Mouse (Mus musculus): Measurements from ENCODE around the gene AC140267.1. TPM values are rescaled to one million over a fixed set of nuclear protein-coding genes. Genes with fewer than 3 reads are reported as not detected.
A peak's percentile ranks its signal among the peaks of the same experiment; 100 is the strongest.

AC140267.1 gene
- polyA plus RNA-seq, 1 experiment from 2014 or later, result not detected

DNA sequence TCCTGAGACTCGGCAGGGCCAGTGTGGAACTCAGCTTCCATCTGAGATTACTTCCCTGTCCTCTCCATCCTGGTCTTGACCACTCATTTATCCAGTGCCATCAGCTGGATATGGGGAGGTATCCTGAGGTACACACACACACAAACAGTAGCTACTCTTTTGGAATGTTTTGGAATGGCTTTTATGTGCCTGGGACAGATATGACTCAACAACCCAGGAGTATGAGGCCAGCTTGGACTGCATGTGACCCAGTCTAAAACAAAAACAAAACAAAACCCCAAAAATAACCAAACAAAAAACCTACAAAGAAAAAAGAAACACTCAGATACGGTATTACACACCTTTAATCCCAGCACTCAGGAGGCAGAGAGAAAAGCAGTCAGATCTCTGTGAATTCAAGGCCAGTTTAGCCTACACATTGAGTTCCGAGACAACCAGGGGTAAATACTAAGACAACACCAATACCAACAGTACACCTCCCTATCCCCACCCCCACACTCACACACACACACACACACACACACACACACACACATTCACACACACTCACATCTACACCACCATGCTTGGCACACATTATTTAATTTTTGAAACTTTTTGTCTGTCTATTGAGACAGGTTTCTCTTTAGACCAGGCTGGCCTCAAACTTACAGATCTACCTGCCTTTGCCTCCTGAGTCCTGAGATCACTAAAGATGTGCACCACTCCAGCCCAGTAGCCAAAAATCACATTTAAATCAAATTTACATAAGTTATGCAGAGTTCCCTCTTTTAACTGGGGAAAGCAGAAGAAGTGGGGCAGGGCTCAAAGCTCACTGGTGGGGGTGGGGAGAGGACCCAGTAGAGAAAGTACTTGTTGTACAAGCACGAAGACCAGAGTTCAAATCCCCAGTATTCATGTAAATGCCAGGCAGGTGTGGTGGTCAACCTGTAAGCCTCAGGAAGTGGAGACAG, 15.7 kb upstream of the AC140267.1 start:
- Histone ChIP-seq H3K36me3 (ENCODE audit: control insufficient read depth, insufficient read depth, low read length) (no peaks in the 10 kb centered on the region), H3K4me1 (ENCODE audit: control insufficient read depth, insufficient read depth, low read length) (peaks cover 2% of the 10 kb centered on the region; the same call in 1 of the 2 replicates), H3K4me2 (ENCODE audit: low read depth, severe bottlenecking) (no peak overlapping the region), H3K9ac (ENCODE audit: low read length) (no peak overlapping the region), H3K27ac (replicated peaks; ENCODE audit: low read depth, low read length) (no peak overlapping the region), H3K27me3 (ENCODE audit: control insufficient read depth, insufficient read depth, low read length) (no peaks in the 10 kb centered on the region), H3K4me3 (ENCODE audit: low read depth, low read length) (no peak overlapping the region), H3K9me3 (ENCODE audit: control insufficient read depth, low read length) (no peaks in the 10 kb centered on the region)
- no peak for DNase-seq (ENCODE audit: low spot score)
- no peak for ATAC-seq (ENCODE audit: insufficient number of reproducible peaks, low FRiP score, low TSS enrichment, low read depth)
- WGBS, result 78% methylated on average over 4 of the region's 4 CpGs

- Histone ChIP-seq H3K36me3 (ENCODE audit: control insufficient read depth, insufficient read depth, low read length) (no peaks in the 10 kb centered on the region), H3K27ac (replicated peaks; ENCODE audit: low read depth, low read length) (no peak overlapping the region), H3K4me3 (ENCODE audit: low read depth, low read length) (no peak overlapping the region), H3K9ac (ENCODE audit: low read length) (no peak overlapping the region), H3K4me2 (ENCODE audit: low read depth, severe bottlenecking) (no peak overlapping the region), H3K27me3 (ENCODE audit: control insufficient read depth, insufficient read depth, low read length) (no peaks in the 10 kb centered on the region), H3K9me3 (ENCODE audit: control insufficient read depth, low read length) (no peaks in the 10 kb centered on the region), H3K4me1 (ENCODE audit: control insufficient read depth, insufficient read depth, low read length) (no peaks in the 10 kb centered on the region)
- ATAC-seq (ENCODE audit: insufficient number of reproducible peaks, low FRiP score, low TSS enrichment, low read depth) (no peak), DNase-seq (ENCODE audit: low spot score) (no peak)
- 69% methylated on average over 8 of the region's 8 CpGs for WGBS
Measured at GRCm38 (mm10) chr15:80221031-80221430, 14.6 kb upstream of the AC140267.1 start.

GRCm38 (mm10) chr15:80223751-80224150, 11.9 kb upstream of the AC140267.1 start:
- no peaks in the 10 kb centered on the region for H3K27me3 ChIP-seq (ENCODE audit: control insufficient read depth, insufficient read depth, low read length)
- WGBS, result 89% methylated on average over 7 of the region's 7 CpGs
- DNase-seq (ENCODE audit: low spot score) (no peak), ATAC-seq (ENCODE audit: insufficient number of reproducible peaks, low FRiP score, low TSS enrichment, low read depth) (no peak)
- H3K4me2 ChIP-seq (ENCODE audit: low read depth, severe bottlenecking), result no peak overlapping the region
- H3K9ac ChIP-seq (ENCODE audit: low read length), result no peak overlapping the region
- H3K9me3 ChIP-seq (ENCODE audit: control insufficient read depth, low read length), result no peaks in the 10 kb centered on the region
- no peak overlapping the region for H3K4me3 ChIP-seq (ENCODE audit: low read depth, low read length)
- no peaks in the 10 kb centered on the region for H3K36me3 ChIP-seq (ENCODE audit: control insufficient read depth, insufficient read depth, low read length)
- no peaks in the 10 kb centered on the region; the same call in 1 of the 2 replicates for H3K4me1 ChIP-seq (ENCODE audit: control insufficient read depth, insufficient read depth, low read length)
- H3K27ac ChIP-seq (replicated peaks; ENCODE audit: low read depth, low read length), result no peak overlapping the region

GRCm38 (mm10) chr15:80225208-80225607, 10.4 kb upstream of the AC140267.1 start:
- WGBS, result 31% methylated on average over 9 of the region's 9 CpGs
- Histone ChIP-seq H3K27me3 (ENCODE audit: control insufficient read depth, insufficient read depth, low read length) (no peaks in the 10 kb centered on the region), H3K36me3 (ENCODE audit: control insufficient read depth, insufficient read depth, low read length) (no peaks in the 10 kb centered on the region), H3K9me3 (ENCODE audit: control insufficient read depth, low read length) (no peaks in the 10 kb centered on the region), H3K4me1 (ENCODE audit: control insufficient read depth, insufficient read depth, low read length) (no peaks in the 10 kb centered on the region; the same call in 1 of the 2 replicates), H3K27ac (replicated peaks; ENCODE audit: low read depth, low read length) (no peak overlapping the region), H3K4me3 (ENCODE audit: low read depth, low read length) (no peak overlapping the region), H3K9ac (ENCODE audit: low read length) (no peak overlapping the region), H3K4me2 (ENCODE audit: low read depth, severe bottlenecking) (no peak overlapping the region)
- ATAC-seq (ENCODE audit: insufficient number of reproducible peaks, low FRiP score, low TSS enrichment, low read depth), result no peak
- peak; percentile 88 for DNase-seq (ENCODE audit: low spot score)

DNA sequence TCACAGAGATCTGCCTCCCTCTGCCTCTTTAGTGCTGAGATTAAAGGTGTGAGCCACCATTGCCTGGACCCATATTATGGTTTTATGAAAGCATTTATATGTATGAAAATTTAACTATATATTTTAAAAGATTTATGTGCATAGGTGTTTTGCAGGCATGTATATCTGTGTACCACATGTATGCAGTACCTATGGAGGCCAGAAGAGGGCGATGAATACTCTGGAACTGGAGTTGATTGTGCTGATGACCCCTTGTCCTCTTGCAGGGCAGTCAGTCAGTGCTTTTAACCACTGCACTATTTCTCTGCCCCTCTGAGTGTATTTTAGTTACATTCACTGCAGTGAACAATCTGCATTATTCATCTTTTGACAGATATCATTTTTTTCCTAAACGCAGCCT, 9.8 kb upstream of the AC140267.1 start:
- no peaks in the 10 kb centered on the region for H3K36me3 ChIP-seq (ENCODE audit: control insufficient read depth, insufficient read depth, low read length)
- WGBS, result 44% methylated on average over 2 of the region's 2 CpGs
- no peak overlapping the region for H3K9ac ChIP-seq (ENCODE audit: low read length)
- peak; percentile 79 for DNase-seq (ENCODE audit: low spot score)
- H3K4me1 ChIP-seq (ENCODE audit: control insufficient read depth, insufficient read depth, low read length), result no peaks in the 10 kb centered on the region; the same call in 1 of the 2 replicates
- ATAC-seq (ENCODE audit: insufficient number of reproducible peaks, low FRiP score, low TSS enrichment, low read depth), result no peak
- H3K27me3 ChIP-seq (ENCODE audit: control insufficient read depth, insufficient read depth, low read length), result no peaks in the 10 kb centered on the region
- no peak overlapping the region for H3K4me2 ChIP-seq (ENCODE audit: low read depth, severe bottlenecking)
- no peak overlapping the region for H3K4me3 ChIP-seq (ENCODE audit: low read depth, low read length)
- H3K9me3 ChIP-seq (ENCODE audit: control insufficient read depth, low read length), result no peaks in the 10 kb centered on the region
- no peak overlapping the region for H3K27ac ChIP-seq (replicated peaks; ENCODE audit: low read depth, low read length)

DNA sequence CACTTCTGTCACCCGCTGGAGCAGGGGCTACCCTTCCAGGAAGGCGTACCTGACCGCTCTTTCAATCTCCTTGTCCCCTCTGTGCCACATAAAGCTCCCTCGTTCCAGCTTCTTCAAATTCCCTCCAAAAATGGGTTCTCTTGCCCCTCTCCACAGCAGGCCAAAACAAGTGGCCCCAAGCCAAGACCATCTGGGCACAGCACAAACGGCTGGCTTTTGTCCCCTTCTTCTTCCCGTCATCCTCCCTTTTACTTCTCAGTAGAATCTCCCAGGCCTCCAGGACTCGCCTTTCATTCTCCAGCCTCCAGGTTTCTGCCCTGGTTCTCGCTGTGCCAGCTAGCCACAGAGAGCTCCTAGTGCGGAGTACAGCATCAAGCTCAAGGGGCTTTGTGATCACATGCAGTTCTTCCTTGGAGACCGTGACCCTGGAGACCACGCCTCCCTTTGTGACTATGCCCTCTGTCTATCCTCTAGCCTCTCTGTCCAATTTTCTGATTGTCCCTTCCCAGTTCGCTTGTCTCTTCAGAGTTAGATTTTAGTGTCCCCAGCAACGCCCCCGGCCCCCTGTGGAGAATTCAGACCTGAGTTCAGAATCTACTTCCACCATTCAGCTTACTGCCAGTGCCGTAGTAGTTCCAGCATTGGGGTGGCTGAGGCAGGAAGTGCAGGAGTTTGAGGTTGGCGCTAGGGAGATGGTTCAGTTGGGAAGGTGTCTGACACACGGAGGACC, 7.4 kb upstream of the AC140267.1 start:
- no peaks in the 10 kb centered on the region for H3K9me3 ChIP-seq (ENCODE audit: control insufficient read depth, low read length)
- no peak overlapping the region for H3K4me2 ChIP-seq (ENCODE audit: low read depth, severe bottlenecking)
- no peak overlapping the region for H3K9ac ChIP-seq (ENCODE audit: low read length)
- ATAC-seq (ENCODE audit: insufficient number of reproducible peaks, low FRiP score, low TSS enrichment, low read depth) (no peak), DNase-seq (ENCODE audit: low spot score) (no peak)
- H3K36me3 ChIP-seq (ENCODE audit: control insufficient read depth, insufficient read depth, low read length), result no peaks in the 10 kb centered on the region
- 77% methylated on average over 17 of the region's 17 CpGs for WGBS
- H3K27ac ChIP-seq (replicated peaks; ENCODE audit: low read depth, low read length), result no peak overlapping the region
- H3K4me1 ChIP-seq (ENCODE audit: control insufficient read depth, insufficient read depth, low read length), result no peaks in the 10 kb centered on the region; the same call in 1 of the 2 replicates
- no peaks in the 10 kb centered on the region for H3K27me3 ChIP-seq (ENCODE audit: control insufficient read depth, insufficient read depth, low read length)
- no peak overlapping the region for H3K4me3 ChIP-seq (ENCODE audit: low read depth, low read length)

DNA sequence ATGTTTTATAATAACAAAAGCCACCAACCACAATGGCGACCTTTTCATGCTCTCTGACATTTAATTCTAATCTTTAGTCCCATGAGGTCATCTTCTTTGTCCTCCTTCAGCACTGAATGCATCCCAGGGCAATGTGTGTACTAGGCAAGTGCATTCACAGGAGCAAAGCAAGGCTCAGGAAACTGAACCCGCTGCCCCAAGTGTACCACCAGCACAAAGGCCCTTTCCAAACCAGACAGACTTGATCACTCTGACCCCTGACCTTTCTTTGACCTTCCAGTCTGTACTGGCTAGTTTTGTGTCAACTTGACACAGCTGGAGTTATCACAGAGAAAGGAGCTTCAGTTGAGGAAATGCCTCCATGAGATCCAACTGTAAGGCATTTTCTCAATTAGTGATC, 3.3 kb upstream of the AC140267.1 start:
- H3K9ac ChIP-seq (ENCODE audit: low read length), result no peak overlapping the region
- peaks cover 3% of the 10 kb centered on the region for H3K4me1 ChIP-seq (ENCODE audit: control insufficient read depth, insufficient read depth, low read length)
- ATAC-seq (ENCODE audit: insufficient number of reproducible peaks, low FRiP score, low TSS enrichment, low read depth) (no peak), DNase-seq (ENCODE audit: low spot score) (no peak)
- no peaks in the 10 kb centered on the region for H3K9me3 ChIP-seq (ENCODE audit: control insufficient read depth, low read length)
- no peak overlapping the region for H3K4me2 ChIP-seq (ENCODE audit: low read depth, severe bottlenecking)
- H3K4me3 ChIP-seq (ENCODE audit: low read depth, low read length), result no peak overlapping the region
- H3K36me3 ChIP-seq (ENCODE audit: control insufficient read depth, insufficient read depth, low read length), result peaks cover 5% of the 10 kb centered on the region; the same call in 1 of the 2 replicates
- H3K27me3 ChIP-seq (ENCODE audit: control insufficient read depth, insufficient read depth, low read length), result no peaks in the 10 kb centered on the region
- WGBS, result 74% methylated on average over 2 of the region's 2 CpGs
- no peak overlapping the region for H3K27ac ChIP-seq (replicated peaks; ENCODE audit: low read depth, low read length)

- H3K9me3 ChIP-seq (ENCODE audit: control insufficient read depth, low read length), result no peaks in the 10 kb centered on the region
- peak overlapping the region; percentile 41; the same call in 1 of the 2 replicates for H3K4me2 ChIP-seq (ENCODE audit: low read depth, severe bottlenecking)
- DNase-seq (ENCODE audit: low spot score) (no peak), ATAC-seq (ENCODE audit: insufficient number of reproducible peaks, low FRiP score, low TSS enrichment, low read depth) (no peak)
- H3K9ac ChIP-seq (ENCODE audit: low read length), result no peak overlapping the region
- no peak overlapping the region for H3K27ac ChIP-seq (replicated peaks; ENCODE audit: low read depth, low read length)
- H3K36me3 ChIP-seq (ENCODE audit: control insufficient read depth, insufficient read depth, low read length), result peaks cover 5% of the 10 kb centered on the region; the same call in 1 of the 2 replicates
- H3K27me3 ChIP-seq (ENCODE audit: control insufficient read depth, insufficient read depth, low read length), result no peaks in the 10 kb centered on the region
- WGBS, result 62% methylated on average over 4 of the region's 4 CpGs
- no peak overlapping the region for H3K4me3 ChIP-seq (ENCODE audit: low read depth, low read length)
- peaks cover 3% of the 10 kb centered on the region; the same call in 1 of the 2 replicates for H3K4me1 ChIP-seq (ENCODE audit: control insufficient read depth, insufficient read depth, low read length)
Measured at GRCm38 (mm10) chr15:80233053-80233452, 2.6 kb upstream of the AC140267.1 start.
